Mouse (Mus musculus) urinary bladder, adult 2 months (tissue): ENCODE data around the gene Agpat1. TPM values are rescaled to one million over a fixed set of nuclear protein-coding genes. Genes with fewer than 3 reads are reported as not detected.

ENCODE experiments used
- DNase-seq: peaks from one replicate; pipeline ENCODE4 v3.0.0; 2022; ENCODE audit warnings: low spot score
- polyA plus RNA-seq: library from polyadenylated mRNA; depleted of rRNA; stranded (reverse); fragments of >200 nt; gene quantifications from 2 replicates; pipeline ENCODE4 v1.2.3, GENCODE M21; 2012

Gene Agpat1
- polyA plus RNA-seq, 1 experiment = 109 TPM

- no peak for DNase-seq
Measured at GRCm38 (mm10) chr17:34630761-34631301, 26.8 kb downstream of the Agpat1 start.

GRCm38 (mm10) chr17:34631647-34632046 lies 27.6 kb downstream of the Agpat1 start:
- DNase-seq = no peak

GRCm38 (mm10) chr17:34632261-34632691 lies 28.2 kb downstream of the Agpat1 start:
- DNase-seq = peak; percentile 59

- DNase-seq = no peak
Measured at GRCm38 (mm10) chr17:34635671-34636070, 31.6 kb downstream of the Agpat1 start.

- no peak for DNase-seq
Measured at GRCm38 (mm10) chr17:34637459-34637858, 33.4 kb downstream of the Agpat1 start.

- DNase-seq = no peak
Measured at GRCm38 (mm10) chr17:34639461-34640255, 35.6 kb downstream of the Agpat1 start.

GRCm38 (mm10) chr17:34640778-34641601 lies 36.9 kb downstream of the Agpat1 start:
- DNase-seq = no peak

GRCm38 (mm10) chr17:34641945-34642344 lies 37.9 kb downstream of the Agpat1 start:
- no peak for DNase-seq

- DNase-seq = no peak
Measured at GRCm38 (mm10) chr17:34643379-34643778, 39.3 kb downstream of the Agpat1 start.

- DNase-seq = no peak
Measured at GRCm38 (mm10) chr17:34643944-34644343, 39.9 kb downstream of the Agpat1 start.

- DNase-seq = peak; percentile 67
Measured at GRCm38 (mm10) chr17:34644608-34645007, 40.5 kb downstream of the Agpat1 start, which contains the start of gene Fkbpl. Fkbpl (plus strand) TSS chr17:34644764.

GRCm38 (mm10) chr17:34645256-34645829 lies 41.3 kb downstream of the Agpat1 start:
- no peak for DNase-seq

- no peak for DNase-seq
Measured at GRCm38 (mm10) chr17:34645831-34646511, 41.9 kb downstream of the Agpat1 start.

- peak; percentile 79 for DNase-seq
Measured at GRCm38 (mm10) chr17:34646906-34647787, 43.1 kb downstream of the Agpat1 start, which contains the start of gene Atf6b. Atf6b (plus strand) TSS chr17:34647146.

GRCm38 (mm10) chr17:34648141-34648890 lies 44.3 kb downstream of the Agpat1 start:
- DNase-seq = no peak

GRCm38 (mm10) chr17:34649106-34649864 lies 45.2 kb downstream of the Agpat1 start:
- DNase-seq = no peak

- DNase-seq = no peak
Measured at GRCm38 (mm10) chr17:34650781-34651180, 46.7 kb downstream of the Agpat1 start.

- DNase-seq = no peak
Measured at GRCm38 (mm10) chr17:34651507-34652221, 47.6 kb downstream of the Agpat1 start.
